Mouse (Mus musculus) neural tube, embryonic 14.5 days (tissue): ENCODE measurements around the gene Snx9. TPM values are rescaled to one million over a fixed set of nuclear protein-coding genes. Genes with fewer than 3 reads are reported as not detected.

ENCODE experiments used
- ATAC-seq: fragments of 200-750 bp; cut with Nextera tagmentation; 2 replicates; pipeline ENCODE4 v1.8.0; 2017; ENCODE audit warnings: low read depth, mild to moderate bottlenecking, moderate TSS enrichment, moderate library complexity
- H3K27ac ChIP-seq: fragments of 300-500 bp; sonication (generic); 2 replicates; pipeline ENCODE4 v1.5.1; 2014; ENCODE audit warnings: low read depth, mild to moderate bottlenecking, control low read depth, low read length, moderate library complexity, mixed read lengths
- H3K27me3 ChIP-seq: fragments of 300-500 bp; sonication (generic); 2 replicates; pipeline ENCODE4 v1.6.1; 2014; ENCODE audit warnings: low read length; ENCODE audit not compliant: control insufficient read depth, insufficient read depth
- H3K36me3 ChIP-seq: fragments of 300-500 bp; sonication (generic); 2 replicates; pipeline ENCODE4 v1.6.1; 2014; ENCODE audit warnings: low read length, mixed read lengths; ENCODE audit not compliant: control insufficient read depth, insufficient read depth
- H3K4me1 ChIP-seq: fragments of 300-500 bp; sonication (generic); 2 replicates; pipeline ENCODE4 v1.6.1; 2014; ENCODE audit warnings: low read length; ENCODE audit not compliant: control insufficient read depth, insufficient read depth
- H3K4me2 ChIP-seq: fragments of 300-500 bp; sonication (generic); 2 replicates; pipeline ENCODE4 v1.6.1; 2014; ENCODE audit warnings: mild to moderate bottlenecking, low read depth, low read length, control low read depth
- H3K4me3 ChIP-seq: fragments of 300-500 bp; sonication (generic); 2 replicates; pipeline ENCODE4 v1.5.1; 2014; ENCODE audit warnings: low read depth, low read length, control low read depth, mixed read lengths
- H3K9ac ChIP-seq: fragments of 300-500 bp; sonication (generic); replicated peaks from 2 replicates; pipeline ENCODE4 v1.6.1; 2014; ENCODE audit warnings: low read depth, mild to moderate bottlenecking, control low read depth, low read length, mixed read lengths
- H3K9me3 ChIP-seq: fragments of 300-500 bp; sonication (generic); 2 replicates; pipeline ENCODE4 v1.6.1; 2016; ENCODE audit warnings: low read length; ENCODE audit not compliant: control insufficient read depth
- WGBS: fragments of 180-500 bp; shearing (Covaris S2); extraction: QIAGEN DNeasy Blood & Tissue Kit; methylation state at CpG from one replicate; pipeline ENCODE4 v1.1.7; 2014; 5-methylcytosine and 5-hydroxymethylcytosine counted together
- polyA plus RNA-seq: library from polyadenylated mRNA; unstranded; fragments of >200 nt; fragmentation: Nextera tagmentation; extraction: Ambion mirVana; gene quantifications from 2 replicates; pipeline ENCODE4 v1.2.1, GENCODE M21; 2014

Gene Snx9
- polyA plus RNA-seq, 1 experiment from 2014 or later = 6.1 TPM

GRCm38 (mm10) chr17:5963766-5964165, 122.6 kb downstream of the Snx9 start:
- H3K4me2 ChIP-seq = no peak overlapping the region
- no peaks in the 10 kb centered on the region for H3K27me3 ChIP-seq
- H3K9me3 ChIP-seq = no peaks in the 10 kb centered on the region
- no peaks in the 10 kb centered on the region for H3K4me1 ChIP-seq
- no peak overlapping the region for H3K27ac ChIP-seq
- no peak overlapping the region for H3K9ac ChIP-seq
- no peak overlapping the region for H3K4me3 ChIP-seq
- H3K36me3 ChIP-seq = no peaks in the 10 kb centered on the region
- ATAC-seq = no peak
- 93% methylated on average over 8 of the region's 8 CpGs for WGBS

- 62% methylated on average over 9 of the region's 9 CpGs for WGBS
- ATAC-seq = no peak
Measured at GRCm38 (mm10) chr17:5965084-5965781, 124.1 kb downstream of the Snx9 start.

GRCm38 (mm10) chr17:5966706-5967105, 125.6 kb downstream of the Snx9 start:
- Histone ChIP-seq H3K9ac (no peak overlapping the region), H3K4me2 (no peak overlapping the region), H3K4me1 (no peaks in the 10 kb centered on the region), H3K4me3 (no peak overlapping the region), H3K27me3 (no peaks in the 10 kb centered on the region), H3K36me3 (no peaks in the 10 kb centered on the region), H3K27ac (no peak overlapping the region), H3K9me3 (no peaks in the 10 kb centered on the region)
- 80% methylated on average over 5 of the region's 5 CpGs for WGBS
- ATAC-seq = no peak

More at GRCm38 (mm10) chr17:5965084-5965781, 124.1 kb downstream of the Snx9 start:
- H3K27me3 ChIP-seq = no peaks in the 10 kb centered on the region
- no peak overlapping the region for H3K4me2 ChIP-seq
- no peak overlapping the region for H3K4me3 ChIP-seq
- no peaks in the 10 kb centered on the region for H3K4me1 ChIP-seq
- H3K36me3 ChIP-seq = no peaks in the 10 kb centered on the region
- H3K9me3 ChIP-seq = no peaks in the 10 kb centered on the region
- no peak overlapping the region for H3K27ac ChIP-seq
- H3K9ac ChIP-seq = no peak overlapping the region

- H3K9ac ChIP-seq = no peak overlapping the region
- WGBS = 64% methylated on average over 6 of the region's 6 CpGs
- H3K4me1 ChIP-seq = no peaks in the 10 kb centered on the region
- H3K36me3 ChIP-seq = no peaks in the 10 kb centered on the region
- no peak overlapping the region for H3K27ac ChIP-seq
- H3K9me3 ChIP-seq = no peaks in the 10 kb centered on the region
- ATAC-seq = no peak
- no peak overlapping the region for H3K4me3 ChIP-seq
- H3K4me2 ChIP-seq = no peak overlapping the region
- H3K27me3 ChIP-seq = no peaks in the 10 kb centered on the region
Measured at GRCm38 (mm10) chr17:5968562-5968961, 127.4 kb downstream of the Snx9 start.

GRCm38 (mm10) chr17:5969246-5969645, 128.1 kb downstream of the Snx9 start:
- Histone ChIP-seq H3K9me3 (no peaks in the 10 kb centered on the region), H3K9ac (no peak overlapping the region), H3K27me3 (no peaks in the 10 kb centered on the region), H3K4me1 (no peaks in the 10 kb centered on the region), H3K36me3 (no peaks in the 10 kb centered on the region), H3K27ac (no peak overlapping the region), H3K4me3 (no peak overlapping the region), H3K4me2 (no peak overlapping the region)
- no peak for ATAC-seq
- WGBS = 41% methylated on average over 3 of the region's 3 CpGs

- no peak overlapping the region for H3K4me2 ChIP-seq
- peaks cover 2% of the 10 kb centered on the region; the same call in 1 of the 2 replicates for H3K4me1 ChIP-seq
- H3K9ac ChIP-seq = no peak overlapping the region
- no peak overlapping the region for H3K27ac ChIP-seq
- no peaks in the 10 kb centered on the region for H3K9me3 ChIP-seq
- 84% methylated on average over 5 of the region's 5 CpGs for WGBS
- H3K27me3 ChIP-seq = no peaks in the 10 kb centered on the region
- ATAC-seq = no peak
- H3K36me3 ChIP-seq = no peaks in the 10 kb centered on the region
- no peak overlapping the region for H3K4me3 ChIP-seq
Measured at GRCm38 (mm10) chr17:5970298-5970821, 129.2 kb downstream of the Snx9 start.

- Histone ChIP-seq H3K36me3 (no peaks in the 10 kb centered on the region), H3K9ac (no peak overlapping the region), H3K9me3 (no peaks in the 10 kb centered on the region), H3K27me3 (no peaks in the 10 kb centered on the region), H3K4me2 (no peak overlapping the region), H3K4me3 (no peak overlapping the region), H3K4me1 (peaks cover 6% of the 10 kb centered on the region; the same call in 1 of the 2 replicates), H3K27ac (no peak overlapping the region)
- WGBS = 76% methylated on average over 8 of the region's 8 CpGs
- no peak for ATAC-seq
Measured at GRCm38 (mm10) chr17:5973536-5973935, 132.4 kb downstream of the Snx9 start.

- Histone ChIP-seq H3K27ac (no peak overlapping the region), H3K4me3 (no peak overlapping the region), H3K27me3 (no peaks in the 10 kb centered on the region), H3K4me1 (peaks cover 6% of the 10 kb centered on the region; the same call in 1 of the 2 replicates), H3K9ac (no peak overlapping the region; the same call in 1 of the 2 replicates), H3K9me3 (no peaks in the 10 kb centered on the region), H3K36me3 (no peaks in the 10 kb centered on the region), H3K4me2 (no peak overlapping the region)
- 37% methylated on average over 23 of the region's 23 CpGs for WGBS
- ATAC-seq = 0 out of 2 replicates have a peak, but pooled peaks have one; percentile 28
Measured at GRCm38 (mm10) chr17:5975099-5975977, 134.2 kb downstream of the Snx9 start.
